Mouse (Mus musculus): ENCODE results near the gene Prc1.

- TF ChIP-seq POLR2A (IDR thresholded peaks at IDR 0.05; ENCODE audit: low read depth, low read length) (no peak), CTCF (IDR thresholded peaks at IDR 0.05; ENCODE audit: borderline replicate concordance, insufficient read depth, low read length) (no peak)
Measured at GRCm38 (mm10) chr7:80347670-80348586, 53.7 kb downstream of the Prc1 start.
